Mouse (Mus musculus) cerebellum, adult 11 months (tissue): ENCODE results near the gene Mpp2.
A peak's percentile ranks its signal among the peaks of the same experiment; 100 is the strongest.

Experiments
- DNase-seq: peaks from one replicate; pipeline ENCODE4 v3.0.0; 2022

Gene Mpp2

DNA sequence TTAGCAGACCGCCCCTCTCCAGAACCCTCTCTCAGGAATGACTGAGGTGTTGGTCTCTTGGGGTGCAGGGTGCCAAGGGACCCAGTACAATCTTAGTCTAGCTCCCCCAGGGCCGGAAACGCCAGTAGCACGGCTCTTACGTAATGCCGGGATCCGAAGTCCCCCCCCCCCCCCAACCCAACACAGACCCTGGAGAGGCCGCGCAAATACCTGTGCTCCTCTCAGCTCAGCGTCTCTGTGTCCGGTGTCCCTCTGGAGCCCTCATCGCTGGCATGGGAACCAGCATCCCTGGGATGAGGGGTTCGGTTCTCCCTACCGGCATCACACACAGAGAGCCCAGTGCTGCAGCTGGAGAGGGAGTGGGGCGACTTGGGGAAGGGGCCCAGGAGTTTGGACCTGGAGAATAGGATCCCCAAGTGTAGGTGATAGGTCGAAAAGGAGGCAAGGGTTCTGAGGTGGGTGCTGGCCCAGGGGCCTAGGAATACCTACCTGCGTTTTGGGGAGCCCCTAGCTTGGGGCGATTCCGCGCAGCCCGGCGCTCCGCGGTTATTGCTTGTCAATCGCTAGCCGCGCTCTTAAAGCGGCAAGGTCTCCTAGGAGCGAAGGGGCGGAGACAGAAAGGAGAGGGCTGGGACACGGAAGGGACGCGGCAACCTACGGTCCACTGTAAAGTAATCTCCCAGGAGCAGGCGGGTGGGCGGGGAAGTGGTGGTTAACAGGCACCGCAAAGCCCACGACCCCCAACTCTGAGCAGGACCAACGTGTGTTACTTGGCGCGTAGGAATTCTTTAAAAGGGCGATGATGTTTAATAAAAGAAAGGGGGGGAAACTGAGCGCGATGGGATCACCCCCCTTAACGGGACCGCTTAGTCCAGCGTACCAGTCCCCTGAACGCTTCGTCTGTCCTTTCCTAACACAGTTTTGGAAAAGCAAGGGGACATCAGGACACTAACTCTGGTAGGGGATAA lies at the start of gene Mpp2:
TSS of gene Mpp2 (minus strand) at position 585 of the 968 bp plus-strand sequence.
- peak; percentile 59 for DNase-seq

DNA sequence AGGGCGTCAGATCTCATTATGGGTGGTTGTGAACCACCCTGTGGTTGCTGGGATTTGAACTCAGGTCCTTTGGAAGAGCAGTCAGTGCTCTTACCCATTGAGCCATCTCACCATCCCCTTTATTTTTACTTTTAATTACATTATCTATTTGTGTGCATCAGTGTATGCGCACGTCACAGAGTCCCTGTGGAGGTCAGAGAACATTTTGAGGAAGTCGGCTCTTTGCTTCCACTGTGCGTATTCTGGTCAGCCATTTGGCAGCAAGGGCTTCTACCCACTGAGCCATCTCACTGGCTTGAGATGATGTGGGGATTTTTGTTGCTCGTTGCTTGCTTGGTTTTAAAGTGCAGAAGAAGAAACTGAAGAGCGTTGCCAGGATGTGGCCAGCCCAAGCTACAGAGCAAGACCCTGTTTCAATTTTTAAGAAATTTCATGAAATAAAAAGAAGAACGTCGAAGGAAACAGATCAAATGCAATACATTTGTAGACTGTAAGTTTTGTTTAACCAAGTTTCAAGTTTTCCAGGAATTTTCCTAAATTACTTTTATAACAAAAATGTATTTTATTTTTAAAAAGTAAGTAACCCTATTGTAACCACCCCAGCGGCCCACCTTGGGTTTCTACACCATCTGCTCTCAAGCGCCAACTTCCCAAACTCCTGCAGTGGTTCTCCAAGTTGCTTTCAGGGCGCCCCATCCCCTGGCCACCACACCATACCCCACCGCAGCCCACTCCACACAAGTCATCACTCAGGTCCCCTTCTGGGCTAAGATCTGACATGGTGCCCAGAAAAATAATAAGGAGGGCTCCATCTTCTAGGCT lies 49.5 kb upstream of the Mpp2 start:
- DNase-seq: no peak

DNA sequence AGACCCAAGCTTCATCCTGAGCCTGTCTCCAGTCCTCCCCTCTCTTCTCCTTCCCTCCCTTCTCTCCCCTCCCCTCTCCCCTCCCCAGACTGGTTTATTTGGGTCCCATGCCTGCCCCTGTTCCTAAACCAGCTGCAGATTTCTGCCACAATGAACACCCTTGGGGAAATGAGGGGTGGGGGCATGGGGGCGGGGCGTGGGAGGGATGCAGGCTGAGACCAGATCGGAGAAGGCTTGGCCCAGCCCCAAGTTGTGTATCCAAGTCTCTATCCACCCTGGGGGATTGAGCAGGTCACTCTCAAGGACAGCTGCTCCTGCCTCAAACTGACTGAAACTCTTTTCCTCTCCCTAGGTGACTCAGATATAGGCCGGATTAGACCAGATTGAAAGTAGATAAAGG lies 46.2 kb upstream of the Mpp2 start:
- DNase-seq: no peak

- no peak for DNase-seq
These were observed 29.1 kb upstream of the Mpp2 start for GRCm38 (mm10) chr11:102117386-102117785.

- DNase-seq: no peak
These were observed 27.9 kb upstream of the Mpp2 start for GRCm38 (mm10) chr11:102116241-102116640.

- DNase-seq: no peak
These were observed 23.3 kb upstream of the Mpp2 start for GRCm38 (mm10) chr11:102111576-102111975.

DNA sequence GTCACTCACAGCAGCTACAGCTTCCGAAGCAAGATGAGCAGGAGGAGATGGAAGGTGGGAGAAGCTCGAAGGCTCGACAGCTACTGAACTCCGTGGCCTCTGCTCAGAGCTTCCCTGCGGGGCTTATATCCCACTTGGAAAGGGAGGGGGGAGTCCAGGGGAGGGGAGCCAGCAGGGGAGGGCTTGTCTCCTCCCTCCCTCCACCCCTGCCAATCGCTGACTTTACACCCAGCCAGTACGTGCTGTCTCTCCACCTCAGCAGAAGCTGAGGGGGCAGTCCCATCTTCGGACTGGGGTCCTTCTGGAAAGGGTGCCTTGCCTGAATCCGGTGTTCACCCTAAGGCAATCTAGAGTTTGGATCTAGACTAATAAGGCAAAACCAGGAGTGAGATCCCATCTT lies 19.4 kb upstream of the Mpp2 start, which contains the start of gene Pyy:
TSS of gene Pyy (minus strand) at position 101 of the 400 bp plus-strand sequence.
- no peak for DNase-seq

DNA sequence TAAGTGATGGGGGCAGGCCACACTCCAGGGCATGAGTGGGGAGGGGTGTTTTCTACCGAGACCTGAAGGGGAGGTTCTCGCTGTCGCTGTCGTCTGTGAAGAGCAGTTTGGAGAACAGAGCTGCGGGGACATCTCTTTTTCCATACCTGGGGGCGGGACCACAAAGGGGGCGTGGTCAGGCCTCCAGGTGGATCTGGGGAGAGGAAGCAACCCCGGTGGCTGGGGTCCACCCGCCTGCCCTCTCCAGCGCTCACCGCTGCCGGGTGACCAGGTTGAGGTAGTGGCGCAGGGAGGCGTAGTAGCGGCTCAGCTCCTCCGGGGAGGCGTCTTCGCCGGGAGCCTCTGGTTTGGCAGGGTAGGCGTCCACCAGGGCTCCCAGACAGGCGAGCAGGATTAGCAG lies 18.6 kb upstream of the Mpp2 start:
- no peak for DNase-seq

GRCm38 (mm10) chr11:102102485-102103258 lies 14.4 kb upstream of the Mpp2 start:
- DNase-seq: peak; percentile 57

DNA sequence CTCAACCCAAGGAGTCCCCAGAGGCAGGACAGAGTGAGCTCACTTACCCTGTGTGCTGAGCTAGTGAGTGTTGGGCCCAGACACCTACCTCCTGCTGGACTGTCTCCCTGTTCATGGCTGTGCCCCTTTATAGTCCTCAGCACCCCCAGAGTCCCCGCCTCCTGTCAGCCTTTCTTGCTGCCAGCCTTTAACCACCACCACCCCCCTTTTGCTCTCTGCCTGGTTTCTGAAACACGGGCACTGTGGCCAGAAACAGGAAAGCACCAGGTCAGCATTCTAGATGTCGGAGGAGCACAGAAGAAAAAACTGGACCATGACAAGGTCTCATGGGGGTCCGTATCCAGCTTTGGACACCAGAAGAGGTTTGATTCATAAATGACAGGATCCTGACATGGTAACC lies 12.9 kb upstream of the Mpp2 start, which contains the start of gene Ppy:
TSS of gene Ppy (minus strand) at position 101 of the 400 bp plus-strand sequence.
- DNase-seq: no peak

DNA sequence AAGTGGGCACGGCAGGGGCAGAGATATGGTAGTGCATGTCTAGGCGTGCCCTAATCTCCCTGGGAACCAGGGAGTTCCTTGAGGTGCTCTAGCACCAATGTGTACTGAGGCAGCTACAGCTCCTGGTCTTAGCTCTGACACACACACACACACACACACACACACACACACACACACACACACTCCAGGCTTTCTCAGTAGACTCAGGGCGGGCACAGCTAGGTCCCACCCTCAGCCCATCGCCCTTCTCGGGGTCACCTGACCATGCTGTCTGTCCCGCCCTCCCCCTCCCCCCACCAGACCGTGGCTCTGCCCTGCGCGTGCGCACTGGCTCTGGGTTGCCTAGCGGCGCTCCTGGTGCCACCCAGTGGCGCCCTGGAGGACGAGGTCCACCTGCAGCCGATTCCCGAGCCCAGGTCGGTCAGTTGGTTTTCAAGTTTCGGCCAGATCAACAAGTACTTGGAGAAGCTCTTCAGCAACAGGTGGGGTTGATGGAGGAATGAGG lies 8.6 kb upstream of the Mpp2 start:
- DNase-seq: peak; percentile 64

DNA sequence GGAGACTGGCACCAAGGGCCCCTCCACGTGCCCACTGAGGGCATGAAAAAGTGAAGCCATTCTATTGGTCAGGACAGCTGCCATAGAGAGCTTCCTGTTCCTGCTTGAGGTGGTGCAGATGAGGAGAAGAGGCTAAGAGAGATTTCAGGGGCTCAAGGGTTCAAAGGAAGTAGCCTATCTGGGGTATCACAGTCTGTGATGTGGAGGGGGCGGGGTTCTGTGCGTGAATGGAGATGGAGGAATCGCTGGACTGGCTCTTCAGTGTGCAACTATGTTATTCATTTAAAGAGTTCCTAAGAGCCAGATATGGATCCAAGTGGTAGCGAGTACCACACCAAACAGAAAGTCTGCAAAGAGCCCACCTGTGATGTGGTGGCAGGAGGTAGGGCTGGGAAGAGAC lies 8.1 kb upstream of the Mpp2 start:
- DNase-seq: no peak

DNA sequence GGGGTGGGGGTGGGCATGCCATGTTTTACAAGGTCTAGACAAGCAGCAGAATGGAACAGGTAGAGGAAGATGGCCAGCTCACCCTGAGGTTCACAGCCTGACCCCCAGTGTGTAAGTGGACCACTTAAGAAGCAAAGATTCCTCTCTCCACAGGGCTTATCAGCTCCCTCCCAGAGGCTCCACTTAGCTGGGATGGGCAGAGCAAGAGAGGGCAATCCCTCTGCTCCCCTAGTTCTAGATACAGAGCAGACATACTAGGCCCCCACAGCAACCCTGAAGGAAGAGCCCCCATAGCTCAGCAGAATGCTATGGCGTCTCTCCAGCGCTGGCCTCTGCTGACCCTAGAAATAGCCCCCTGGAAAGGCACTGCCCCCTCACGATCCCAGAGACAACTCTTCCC lies 7.4 kb upstream of the Mpp2 start:
- DNase-seq: no peak

DNA sequence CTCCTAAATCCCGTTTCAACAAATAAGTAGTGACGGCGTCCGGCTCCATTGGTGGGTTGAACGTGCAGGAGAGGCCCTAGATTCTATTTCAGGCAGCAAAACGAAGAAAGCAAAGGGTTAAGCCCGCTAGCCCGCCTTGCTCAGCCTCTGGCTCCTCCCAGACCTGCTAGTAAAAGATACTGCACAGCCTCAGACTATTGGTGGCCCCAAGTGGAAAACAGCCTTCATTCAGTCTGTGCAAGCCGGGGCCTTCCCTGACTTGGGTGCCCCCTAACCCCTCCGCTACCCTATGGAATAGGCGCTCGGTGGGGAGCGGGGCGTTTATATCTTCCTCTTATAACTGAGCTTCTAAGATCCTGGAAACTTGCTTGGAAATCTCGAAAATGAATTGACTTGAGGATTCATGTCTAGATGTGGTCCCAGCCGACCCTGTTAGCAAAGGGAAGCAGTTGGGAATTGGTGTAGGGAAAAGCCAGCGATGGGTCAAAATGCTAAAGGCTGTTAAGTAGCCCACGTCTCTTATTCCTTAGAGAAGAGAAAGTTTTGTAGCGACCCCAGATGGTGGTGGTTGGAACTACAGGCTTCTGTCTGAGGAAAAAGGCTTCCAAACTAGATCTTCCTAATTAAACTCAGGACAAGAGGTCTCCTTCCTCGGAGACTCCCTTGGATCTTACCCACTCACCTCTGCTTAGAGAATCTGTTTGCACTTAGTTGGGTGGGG lies 933 bp upstream of the Mpp2 start:
- peak; percentile 59 for DNase-seq

DNA sequence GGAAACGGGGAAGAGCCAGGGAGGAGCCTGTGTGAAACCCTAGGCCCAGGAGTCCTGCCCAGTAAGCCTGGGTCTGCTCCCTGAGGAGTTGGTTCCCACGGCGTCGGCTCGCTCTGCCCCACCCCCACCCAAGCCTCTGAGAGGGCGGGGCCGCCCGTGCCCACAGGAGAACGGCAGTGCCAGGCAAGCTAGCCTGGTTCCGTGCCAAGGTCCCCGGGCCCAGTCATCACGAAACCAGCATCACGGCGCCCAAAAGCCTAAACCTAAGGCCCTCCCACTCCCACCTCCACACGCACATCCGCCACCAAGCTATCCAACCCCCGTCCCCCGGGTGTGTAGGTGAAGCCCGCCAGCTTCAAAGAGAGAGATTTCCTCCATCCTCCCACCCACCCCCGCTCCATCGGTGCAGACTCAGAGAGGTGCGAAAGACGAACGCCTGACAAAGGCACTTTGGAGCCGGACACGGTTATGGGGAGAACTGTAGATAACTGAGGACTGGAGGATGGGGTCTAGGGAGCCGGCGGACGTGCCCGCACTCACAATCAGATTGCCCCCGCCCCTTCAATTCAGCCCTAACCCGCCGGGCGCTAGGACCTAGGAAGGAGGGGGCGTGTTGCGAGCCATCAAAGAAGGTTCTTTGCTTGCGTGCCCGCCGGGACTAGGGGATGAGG lies 1.1 kb downstream of the Mpp2 start:
- DNase-seq: peak; percentile 69

DNA sequence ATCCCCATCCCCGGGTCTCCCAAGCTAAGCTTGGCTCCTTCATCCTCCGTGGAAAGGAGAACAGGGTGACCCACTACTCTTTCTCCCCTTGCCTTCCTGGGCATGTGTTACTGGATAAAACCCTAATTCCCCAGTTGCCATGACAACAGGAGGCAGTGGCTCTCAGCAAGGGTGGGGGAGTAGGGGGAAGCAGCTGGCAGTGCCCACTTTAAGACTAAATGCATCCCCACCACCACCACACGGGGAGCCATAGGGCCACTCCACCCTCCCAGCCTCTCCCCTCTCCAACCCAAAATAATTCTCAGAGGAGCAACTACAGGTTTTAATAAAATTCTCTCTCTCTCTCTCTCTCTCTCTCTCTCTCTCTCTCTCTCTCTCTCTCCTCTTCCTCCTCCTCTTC lies 2.0 kb downstream of the Mpp2 start:
- DNase-seq: no peak

DNA sequence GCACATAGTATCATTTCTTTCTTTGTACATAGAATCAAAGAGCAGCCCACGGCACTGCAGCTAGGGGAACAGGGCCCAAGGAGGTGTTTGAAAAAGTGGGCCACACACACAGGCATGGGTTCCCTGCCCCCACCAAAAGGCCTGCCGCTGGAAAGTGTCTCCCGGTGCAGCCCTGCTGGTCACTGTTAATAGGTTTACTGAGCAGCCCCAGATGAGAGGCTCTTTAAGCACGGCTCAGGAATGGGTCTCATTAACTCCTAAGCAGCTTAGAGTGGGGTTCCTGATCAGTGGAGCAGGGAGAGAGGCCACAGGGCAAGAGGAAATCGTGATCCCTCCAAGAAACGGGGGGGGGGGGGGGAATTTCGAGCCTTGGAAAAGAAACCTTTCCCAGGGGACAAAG lies 4.2 kb downstream of the Mpp2 start:
- DNase-seq: no peak

- no peak for DNase-seq
These were observed 5.1 kb downstream of the Mpp2 start for GRCm38 (mm10) chr11:102083193-102083592.

- peak; percentile 40 for DNase-seq
These were observed 6.0 kb downstream of the Mpp2 start for GRCm38 (mm10) chr11:102082322-102082721.

- no peak for DNase-seq
These were observed 14.6 kb downstream of the Mpp2 start for GRCm38 (mm10) chr11:102073722-102074121.

DNA sequence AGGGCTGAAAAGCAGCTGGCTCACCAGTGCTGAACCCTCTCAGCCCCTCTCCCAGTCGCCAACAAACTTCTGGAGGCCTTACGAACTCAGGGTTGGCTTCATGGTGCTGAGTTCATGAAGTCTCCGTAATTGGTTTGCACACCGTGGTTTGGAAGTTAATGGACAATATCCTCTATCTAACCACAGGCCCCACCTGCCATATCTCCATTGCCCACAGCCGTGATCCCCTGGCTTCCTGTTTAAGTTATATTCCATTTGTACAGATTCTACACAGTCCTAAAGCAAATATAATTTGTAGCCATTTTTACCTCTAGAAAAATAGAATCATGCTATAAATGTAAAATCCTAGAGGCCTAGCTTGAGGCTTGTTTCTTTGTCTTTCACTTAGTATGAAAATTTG lies 15.6 kb downstream of the Mpp2 start:
- DNase-seq: no peak
